In genomic region chr11:101176117-101176691, GRCm38 (mm10) we compare ENCODE assay signal across 9 mouse cellular contexts. TPM values are rescaled to one million over a fixed set of nuclear protein-coding genes. Genes with fewer than 3 reads are reported as not detected.
DNase-seq lines count a peak whose midpoint lies in the region; ATAC-seq and TF ChIP-seq lines count a peak whose summit lies in the region.
"Had no signal": no experiment of that assay in that cellular context is flagged by ENCODE, and none has a peak within 500 bp of the region (broad histone marks: within the 10 kb centered on the region; RNA-seq: fewer than 3 reads in every experiment).

No protein-coding gene starts in this region.

- no peaks in the 10 kb centered on the region for H3K36me3 ChIP-seq in liver, adult 2 months (ENCODE audit: control insufficient read depth, insufficient read depth, low read length)
- H3K36me3 ChIP-seq in heart, embryonic 11.5 days (ENCODE audit: control insufficient read depth, insufficient read depth, low read length) = no peaks in the 10 kb centered on the region
- no peaks in the 10 kb centered on the region for H3K36me3 ChIP-seq in midbrain, embryonic 14.5 days (ENCODE audit: control insufficient read depth, insufficient read depth, low read length)

- 11% methylated on average over 25 of the region's 25 CpGs for WGBS in liver, adult 2 months
- WGBS in cerebellum, adult 2 months = under 1% methylated on average over 25 of the region's 25 CpGs
- WGBS in heart, embryonic 11.5 days (ENCODE audit: insufficient replicate concordance) = 1% methylated on average over 25 of the region's 25 CpGs
- under 1% methylated on average over 25 of the region's 25 CpGs for WGBS in midbrain, embryonic 14.5 days

- no peak overlapping the region for H3K27ac ChIP-seq in liver, adult 2 months (replicated peaks; ENCODE audit: insufficient read depth, low read depth, low read length)
- H3K27ac ChIP-seq in cerebellum, adult 2 months (ENCODE audit: insufficient read depth, low read length) = peak overlapping the region; percentile 96
- no peak overlapping the region for H3K27ac ChIP-seq in heart, embryonic 11.5 days (ENCODE audit: low read depth, low read length)
- peak overlapping the region; percentile 55; the same call in 1 of the 2 replicates for H3K27ac ChIP-seq in midbrain, embryonic 14.5 days (replicated peaks; ENCODE audit: low read depth, low read length)

- intact Hi-C loops in left cerebral cortex, postnatal 10 days (cut with DNase I) = loop anchor here (2.0 to 10.0 kb wide), 3 partner anchors 79 to 191 kb away; partner anchors contain the start of gene Coasy

- H3K4me2 ChIP-seq in heart, embryonic 11.5 days = peak overlapping the region; percentile 64
- H3K4me2 ChIP-seq in midbrain, embryonic 14.5 days (ENCODE audit: low read length) = peak overlapping the region; percentile 56

- TF ChIP-seq CTCF in liver, adult 2 months (IDR thresholded peaks at IDR 0.05; ENCODE audit: low read depth, low read length) = peak; percentile 54
- peak; percentile 57; the same call in 1 of the 2 replicates for TF ChIP-seq CTCF in cerebellum, adult 2 months (IDR thresholded peaks at IDR 0.05; ENCODE audit: borderline replicate concordance, insufficient read depth, low read depth, low read length)

- H3K27me3 ChIP-seq in liver, adult 2 months (ENCODE audit: control insufficient read depth, insufficient read depth, low read length) = no peaks in the 10 kb centered on the region
- no peaks in the 10 kb centered on the region for H3K27me3 ChIP-seq in cerebellum, adult 2 months (ENCODE audit: control insufficient read depth, insufficient read depth, low read length)
- H3K27me3 ChIP-seq in heart, embryonic 11.5 days (ENCODE audit: control insufficient read depth, insufficient read depth, low read length) = peaks cover 40% of the 10 kb centered on the region
- peaks cover 41% of the 10 kb centered on the region for H3K27me3 ChIP-seq in midbrain, embryonic 14.5 days (ENCODE audit: control insufficient read depth, insufficient read depth, low read length)

- H3K79me2 ChIP-seq in liver, adult 2 months (ENCODE audit: control insufficient read depth, insufficient read depth, low read length) = no peaks in the 10 kb centered on the region

- no peak overlapping the region; the same call in 1 of the 2 replicates for H3K4me3 ChIP-seq in liver, adult 2 months (ENCODE audit: insufficient read depth, low read depth, low read length)
- H3K4me3 ChIP-seq in cerebellum, adult 2 months (replicated peaks; ENCODE audit: insufficient read depth, low read depth, low read length) = peak overlapping the region; percentile 76
- H3K4me3 ChIP-seq in heart, embryonic 11.5 days (ENCODE audit: low read depth, low read length) = peak overlapping the region; percentile 38
- H3K4me3 ChIP-seq in midbrain, embryonic 14.5 days (replicated peaks; ENCODE audit: low read depth, low read length) = peak overlapping the region; percentile 36

- no peaks in the 10 kb centered on the region for H3K9me3 ChIP-seq in heart, embryonic 11.5 days (replicated peaks; ENCODE audit: control insufficient read depth, low read length)
- H3K9me3 ChIP-seq in midbrain, embryonic 14.5 days (ENCODE audit: control insufficient read depth, low read length) = no peaks in the 10 kb centered on the region

- TF ChIP-seq POLR2A in liver, adult 2 months (IDR thresholded peaks at IDR 0.05; ENCODE audit: extremely low read depth, insufficient read depth, low read length) = no peak
- TF ChIP-seq POLR2A in cerebellum, adult 2 months (IDR thresholded peaks at IDR 0.05; ENCODE audit: borderline replicate concordance, insufficient read depth, low read length) = peak; percentile 28; the same call in 1 of the 2 replicates

- no peak for DNase-seq in liver, adult 2 months (ENCODE audit: extremely low read depth, low read depth, low spot score)
- no peak for DNase-seq in liver
- DNase-seq in cerebellum, adult 2 months = peak; percentile 84 to 86
- peak; percentile 42 to 73 for DNase-seq in left cerebral cortex, postnatal 10 days (ENCODE audit: extremely low spot score in 1 of 2, low spot score in 2 of 2)
- peak; percentile 70 for DNase-seq in midbrain, embryonic 14.5 days
- no peak for DNase-seq in thymus, postnatal 14 days
- DNase-seq in gastrocnemius, adult 8-10 months (ENCODE audit: low spot score in 2 of 2) = no peak

- ATAC-seq in heart, embryonic 11.5 days (replicated peaks; ENCODE audit: insufficient number of reproducible peaks, low FRiP score, low TSS enrichment) = no peak
- no peak for ATAC-seq in midbrain, embryonic 14.5 days (ENCODE audit: low FRiP score, low TSS enrichment)

- H3K9ac ChIP-seq in liver, adult 2 months (ENCODE audit: low read depth, low read length) = no peak overlapping the region
- no peak overlapping the region for H3K9ac ChIP-seq in heart, embryonic 11.5 days (ENCODE audit: low read depth, low read length)
- peak overlapping the region; percentile 49 for H3K9ac ChIP-seq in midbrain, embryonic 14.5 days (replicated peaks; ENCODE audit: low read length)

- peaks cover 15% of the 10 kb centered on the region for H3K4me1 ChIP-seq in liver, adult 2 months (ENCODE audit: control insufficient read depth, insufficient read depth, low read length)
- peaks cover 33% of the 10 kb centered on the region for H3K4me1 ChIP-seq in cerebellum, adult 2 months (ENCODE audit: control insufficient read depth, insufficient read depth, low read length)
- peaks cover 34% of the 10 kb centered on the region for H3K4me1 ChIP-seq in heart, embryonic 11.5 days (ENCODE audit: control insufficient read depth, insufficient read depth, low read length)
- peaks cover 47% of the 10 kb centered on the region for H3K4me1 ChIP-seq in midbrain, embryonic 14.5 days (ENCODE audit: control insufficient read depth, insufficient read depth, low read length)

RNA-seq across cellular contexts. Expression of gene Ccr10, which starts 1.0 kb away (rescaled TPM):
- 0.13 TPM in 1 of 2 replicates, not detected in the other for total RNA-seq in liver, adult 2 months (2014; rRNA removed)
- polyA plus RNA-seq in liver, adult 2 months (2012; rRNA removed) = 0.05 and 0.13 TPM in 2 replicates
- 0.82 and 1.0 TPM in 2 replicates for polyA plus RNA-seq in cerebellum, adult 2 months (2012; rRNA removed)
- polyA plus RNA-seq in heart, embryonic 11.5 days (2014; fragmentation: Nextera tagmentation; extraction: Ambion mirVana) = 0.13 and 0.39 TPM in 2 replicates
- under 1 TPM in 1 of 2 experiments, not detected in 1; 0.41 TPM for total RNA-seq in left cerebral cortex, postnatal 10 days (2021)
- polyA plus RNA-seq in midbrain, embryonic 14.5 days (2014; fragmentation: Nextera tagmentation; extraction: Ambion mirVana) = 0.16 TPM in 1 of 2 replicates, not detected in the other
- total RNA-seq in gastrocnemius, adult 8-10 months (2022) = not detected
- total RNA-seq: common myeloid progenitor, adult 5-6 weeks had no signal

RNA-seq across cellular contexts. Expression of gene Plekhh3, which starts 5.1 kb away (rescaled TPM):
- 3.9 and 4.0 TPM in 2 replicates for total RNA-seq in liver, adult 2 months (2014; rRNA removed)
- polyA plus RNA-seq in liver, adult 2 months (2012; rRNA removed) = 10.5 and 11.5 TPM in 2 replicates
- 67.6 and 71.0 TPM in 2 replicates for polyA plus RNA-seq in cerebellum, adult 2 months (2012; rRNA removed)
- 6.2 TPM in 2 replicates for polyA plus RNA-seq in heart, embryonic 11.5 days (2014; fragmentation: Nextera tagmentation; extraction: Ambion mirVana)
- 1 to 10 TPM; 5.9 to 8.0 TPM for total RNA-seq in left cerebral cortex, postnatal 10 days (2021)
- polyA plus RNA-seq in midbrain, embryonic 14.5 days (2014; fragmentation: Nextera tagmentation; extraction: Ambion mirVana) = 8.2 and 8.4 TPM in 2 replicates
- 10 to 100 TPM; 25.6 to 38.5 (median 33.9) TPM for total RNA-seq in gastrocnemius, adult 8-10 months (2022)

RNA-seq across cellular contexts. Expression of gene Cntnap1, which starts 5.9 kb away (rescaled TPM):
- total RNA-seq in liver, adult 2 months (2014; rRNA removed) = 0.40 and 0.46 TPM in 2 replicates
- 0.87 and 0.88 TPM in 2 replicates for polyA plus RNA-seq in liver, adult 2 months (2012; rRNA removed)
- 151 and 169 TPM in 2 replicates for polyA plus RNA-seq in cerebellum, adult 2 months (2012; rRNA removed)
- 0.46 and 0.70 TPM in 2 replicates for polyA plus RNA-seq in heart, embryonic 11.5 days (2014; fragmentation: Nextera tagmentation; extraction: Ambion mirVana)
- total RNA-seq in left cerebral cortex, postnatal 10 days (2021) = 10 to 100 TPM; 44.2 to 54.1 TPM
- polyA plus RNA-seq in midbrain, embryonic 14.5 days (2014; fragmentation: Nextera tagmentation; extraction: Ambion mirVana) = 2.3 and 2.8 TPM in 2 replicates
- total RNA-seq in gastrocnemius, adult 8-10 months (2022) = 1 to 10 TPM in 1 of 4 experiments, under 1 TPM in 3; 0.67 to 1.3 (median 0.81) TPM

RNA-seq across cellular contexts. Expression of gene Tubg2, which starts 20.5 kb away (rescaled TPM):
- not detected in 2 replicates for total RNA-seq in liver, adult 2 months (2014; rRNA removed)
- 0.10 and 0.17 TPM in 2 replicates for polyA plus RNA-seq in liver, adult 2 months (2012; rRNA removed)
- 44.3 and 47.8 TPM in 2 replicates for polyA plus RNA-seq in cerebellum, adult 2 months (2012; rRNA removed)
- polyA plus RNA-seq in heart, embryonic 11.5 days (2014; fragmentation: Nextera tagmentation; extraction: Ambion mirVana) = 4.3 TPM in 2 replicates
- 10 to 100 TPM; 46.6 to 48.8 TPM for total RNA-seq in left cerebral cortex, postnatal 10 days (2021)
- polyA plus RNA-seq in midbrain, embryonic 14.5 days (2014; fragmentation: Nextera tagmentation; extraction: Ambion mirVana) = 42.2 and 56.0 TPM in 2 replicates
- 1 to 10 TPM; 2.9 to 3.6 (median 3.2) TPM for total RNA-seq in gastrocnemius, adult 8-10 months (2022)
- total RNA-seq: common myeloid progenitor, adult 5-6 weeks had no signal

RNA-seq across cellular contexts. Expression of gene Ezh1, which starts 50.1 kb away (rescaled TPM):
- 10.5 and 10.8 TPM in 2 replicates for total RNA-seq in liver, adult 2 months (2014; rRNA removed)
- 7.5 and 9.2 TPM in 2 replicates for polyA plus RNA-seq in liver, adult 2 months (2012; rRNA removed)
- 64.4 and 70.7 TPM in 2 replicates for polyA plus RNA-seq in cerebellum, adult 2 months (2012; rRNA removed)
- polyA plus RNA-seq in heart, embryonic 11.5 days (2014; fragmentation: Nextera tagmentation; extraction: Ambion mirVana) = 10.2 and 12.7 TPM in 2 replicates
- total RNA-seq in left cerebral cortex, postnatal 10 days (2021) = 10 to 100 TPM; 26.4 to 28.3 TPM
- polyA plus RNA-seq in midbrain, embryonic 14.5 days (2014; fragmentation: Nextera tagmentation; extraction: Ambion mirVana) = 25.1 and 25.6 TPM in 2 replicates
- total RNA-seq in gastrocnemius, adult 8-10 months (2022) = 10 to 100 TPM; 24.3 to 31.0 (median 26.2) TPM

Comparison
In these comparisons a context has a peak if more than half of its experiments do, and no peak if none do; other contexts are left out.
1. DNase-seq: peak in cerebellum, adult 2 months (2 of 2), left cerebral cortex, postnatal 10 days (2 of 2) and midbrain, embryonic 14.5 days (single experiment); none in liver, adult 2 months (single experiment), liver (single experiment), thymus, postnatal 14 days (single experiment) and gastrocnemius, adult 8-10 months (0 of 2).
2. H3K27ac ChIP-seq: peak in cerebellum, adult 2 months (single experiment) and midbrain, embryonic 14.5 days (single experiment); none in liver, adult 2 months (single experiment) and heart, embryonic 11.5 days (single experiment).
3. RNA of gene Cntnap1, which starts 5.9 kb away (polyA plus RNA-seq): 151 to 169 TPM in cerebellum, adult 2 months; 2.3 to 2.8 TPM in midbrain, embryonic 14.5 days, 0.87 to 0.88 TPM in liver, adult 2 months and 0.46 to 0.70 TPM in heart, embryonic 11.5 days; every median in the first group is over 10 times any median in the second.